Mouse (Mus musculus): ENCODE measurements around the gene Glp1r. TPM values are rescaled to one million over a fixed set of nuclear protein-coding genes. Genes with fewer than 3 reads are reported as not detected.

Gene Glp1r
- not detected in 2 replicates for polyA plus RNA-seq (2012; ENCODE audit: insufficient read depth, low replicate concordance)

DNA sequence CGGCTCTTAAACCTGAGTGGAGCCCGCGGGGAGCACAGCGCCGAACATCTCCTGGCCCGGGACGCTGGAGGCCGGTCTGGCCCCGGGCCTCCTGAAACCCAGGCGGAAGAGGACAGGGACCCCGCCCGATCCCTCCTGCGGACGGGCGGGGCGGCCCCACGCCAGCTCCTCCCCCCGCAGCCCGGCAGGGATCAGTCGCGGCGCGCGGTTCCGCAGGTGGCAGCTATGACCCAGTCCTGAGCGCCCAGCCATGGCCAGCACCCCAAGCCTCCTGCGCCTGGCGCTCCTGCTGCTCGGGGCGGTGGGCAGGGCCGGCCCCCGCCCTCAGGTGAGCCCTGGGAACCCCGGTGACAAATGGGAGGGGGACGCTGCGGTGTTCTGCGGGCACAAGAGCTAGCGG is at the start of gene Glp1r:
Gene Glp1r (plus strand): TSS at position 191 of the 400 bp plus-strand sequence.
- peak within 1 kb of the TSS; percentile 84 for H3K4me3 ChIP-seq (replicated peaks)
- H3K36me3 ChIP-seq (replicated peaks; ENCODE audit: low read length), result no peaks in the 10 kb centered on the region
- H3K27me3 ChIP-seq (replicated peaks), result peaks cover 80% of the 10 kb centered on the region
- H3K9me3 ChIP-seq, result peaks cover 31% of the 10 kb centered on the region
- TF ChIP-seq GATA1 (IDR thresholded peaks at IDR 0.05; ENCODE audit: borderline replicate concordance, low read length) (no peak), FLI1 (IDR thresholded peaks at IDR 0.05; ENCODE audit: low read length) (no peak)
- H3K4me1 ChIP-seq, result peaks cover 27% of the 10 kb centered on the region

DNA sequence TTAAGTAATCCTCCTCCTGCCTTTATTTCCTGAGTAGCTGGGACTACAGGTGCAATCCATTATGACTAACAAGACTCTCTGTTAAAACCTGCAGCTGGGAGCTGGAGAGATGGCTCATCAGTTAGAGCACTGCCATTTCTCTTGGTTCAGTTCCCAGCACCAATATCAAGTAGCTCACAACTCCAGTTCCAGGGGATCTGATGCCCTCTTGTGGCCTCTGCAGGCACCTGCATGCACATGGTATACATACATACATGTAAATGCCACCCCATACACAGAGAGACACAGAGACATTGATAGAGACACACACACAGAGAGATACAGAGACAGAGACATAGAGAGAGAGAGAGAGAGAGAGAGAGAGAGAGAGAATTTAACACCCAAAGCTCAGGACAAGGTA is 49.3 kb upstream of the Glp1r start:
- Histone ChIP-seq H3K36me3 (replicated peaks; ENCODE audit: low read length) (no peaks in the 10 kb centered on the region), H3K4me3 (replicated peaks) (no peak overlapping the region), H3K4me1 (peaks cover 3% of the 10 kb centered on the region; the same call in 1 of the 2 replicates), H3K9me3 (peaks cover 38% of the 10 kb centered on the region), H3K27me3 (replicated peaks) (peaks cover 5% of the 10 kb centered on the region)
- TF ChIP-seq FLI1 (IDR thresholded peaks at IDR 0.05; ENCODE audit: low read length), result no peak
- no peak for TF ChIP-seq GATA1 (IDR thresholded peaks at IDR 0.05; ENCODE audit: borderline replicate concordance, low read length)

DNA sequence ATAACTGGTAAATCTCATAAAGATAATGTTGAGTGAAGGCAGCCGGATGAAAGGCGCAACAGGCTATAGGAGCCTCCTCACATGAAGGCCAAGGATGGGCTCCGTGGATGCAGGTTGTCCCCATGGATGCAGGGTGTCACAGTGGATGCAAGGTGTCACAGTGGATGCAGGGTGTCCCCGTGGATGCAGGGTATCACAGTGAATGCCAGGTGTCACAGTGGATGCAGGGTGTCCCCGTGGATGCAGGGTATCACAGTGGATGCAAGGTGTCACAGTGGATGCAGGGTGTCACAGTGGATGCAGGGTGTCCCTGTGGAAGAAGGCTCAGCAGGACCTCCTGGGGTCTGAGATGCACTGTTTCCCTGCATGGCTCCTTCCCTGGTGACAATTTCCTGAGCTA is 44.3 kb upstream of the Glp1r start:
- H3K9me3 ChIP-seq, result peaks cover 22% of the 10 kb centered on the region
- H3K27me3 ChIP-seq (replicated peaks), result peaks cover 2% of the 10 kb centered on the region
- peaks cover 13% of the 10 kb centered on the region for H3K4me1 ChIP-seq
- H3K4me3 ChIP-seq (replicated peaks), result peak overlapping the region; percentile 44
- no peaks in the 10 kb centered on the region for H3K36me3 ChIP-seq (replicated peaks; ENCODE audit: low read length)
- TF ChIP-seq GATA1 (IDR thresholded peaks at IDR 0.05; ENCODE audit: borderline replicate concordance, low read length) (no peak), FLI1 (IDR thresholded peaks at IDR 0.05; ENCODE audit: low read length) (no peak)

DNA sequence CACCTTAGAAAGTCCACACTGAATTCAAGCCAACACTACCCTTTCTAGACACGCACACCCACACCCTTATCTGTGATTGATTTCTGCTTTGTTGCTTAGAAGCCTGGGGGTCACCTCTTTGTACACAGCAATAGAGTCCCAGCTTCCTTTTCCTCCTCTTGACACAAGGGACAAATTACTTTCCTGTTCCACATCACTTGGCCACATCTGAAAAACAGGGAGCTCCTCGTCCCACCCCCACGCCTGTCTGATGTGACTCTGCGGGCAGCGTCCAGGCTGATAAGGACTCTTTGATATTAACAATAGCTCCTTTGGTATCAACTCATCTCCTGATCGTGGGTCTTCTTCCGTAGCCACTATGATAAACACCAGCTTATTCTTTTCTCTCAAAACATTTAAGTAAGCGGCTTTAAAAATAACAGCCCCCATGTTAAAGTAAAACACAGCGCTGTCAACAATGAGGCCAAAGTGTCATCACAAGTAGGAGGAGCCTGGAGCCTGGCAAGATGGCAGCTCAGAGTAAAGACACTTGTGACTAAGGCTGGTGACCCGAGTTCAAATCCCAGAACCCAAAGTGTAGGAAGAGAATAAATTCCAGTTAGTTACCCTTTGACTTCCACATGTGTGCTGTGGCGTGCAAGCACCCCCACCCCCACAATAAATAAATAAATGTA is 42.9 kb upstream of the Glp1r start:
- Histone ChIP-seq H3K4me1 (peaks cover 16% of the 10 kb centered on the region), H3K9me3 (peaks cover 12% of the 10 kb centered on the region), H3K36me3 (replicated peaks; ENCODE audit: low read length) (no peaks in the 10 kb centered on the region), H3K27me3 (replicated peaks) (peaks cover 2% of the 10 kb centered on the region), H3K4me3 (replicated peaks) (no peak overlapping the region)
- TF ChIP-seq FLI1 (IDR thresholded peaks at IDR 0.05; ENCODE audit: low read length) (no peak), GATA1 (IDR thresholded peaks at IDR 0.05; ENCODE audit: borderline replicate concordance, low read length) (no peak)

DNA sequence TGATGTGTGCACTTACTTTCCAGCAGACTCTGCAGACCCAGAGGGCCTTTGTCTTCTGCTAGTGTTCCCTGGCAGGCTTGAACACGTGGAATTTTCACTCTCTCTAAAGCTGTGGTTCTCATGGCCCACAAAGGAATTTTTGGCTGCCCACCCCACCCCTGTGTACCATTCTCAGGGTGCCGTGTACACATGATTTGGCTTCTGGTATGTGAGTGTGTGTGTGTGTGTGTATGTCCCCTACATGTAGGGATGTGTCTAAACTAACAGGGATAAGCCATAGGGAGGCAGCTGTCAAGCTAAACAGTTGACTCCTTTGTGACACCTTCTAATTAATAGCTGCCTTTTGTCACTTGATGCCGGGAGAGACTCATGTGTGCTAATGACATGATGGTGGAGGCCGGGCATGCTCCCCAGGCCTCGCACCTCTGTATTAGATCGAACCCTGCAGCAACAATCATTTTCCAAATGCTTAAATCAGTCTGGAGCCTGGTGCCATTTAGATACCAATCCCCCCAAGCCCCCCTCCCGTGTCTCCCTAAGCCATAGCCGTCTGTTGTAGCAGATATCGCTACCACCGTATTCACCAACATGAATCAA is 41.5 kb upstream of the Glp1r start:
- Histone ChIP-seq H3K9me3 (peaks cover 12% of the 10 kb centered on the region), H3K4me3 (replicated peaks) (peak overlapping the region; percentile 7), H3K27me3 (replicated peaks) (no peaks in the 10 kb centered on the region), H3K36me3 (replicated peaks; ENCODE audit: low read length) (no peaks in the 10 kb centered on the region), H3K4me1 (peaks cover 19% of the 10 kb centered on the region)
- TF ChIP-seq GATA1 (IDR thresholded peaks at IDR 0.05; ENCODE audit: borderline replicate concordance, low read length), result no peak
- TF ChIP-seq FLI1 (IDR thresholded peaks at IDR 0.05; ENCODE audit: low read length), result no peak

DNA sequence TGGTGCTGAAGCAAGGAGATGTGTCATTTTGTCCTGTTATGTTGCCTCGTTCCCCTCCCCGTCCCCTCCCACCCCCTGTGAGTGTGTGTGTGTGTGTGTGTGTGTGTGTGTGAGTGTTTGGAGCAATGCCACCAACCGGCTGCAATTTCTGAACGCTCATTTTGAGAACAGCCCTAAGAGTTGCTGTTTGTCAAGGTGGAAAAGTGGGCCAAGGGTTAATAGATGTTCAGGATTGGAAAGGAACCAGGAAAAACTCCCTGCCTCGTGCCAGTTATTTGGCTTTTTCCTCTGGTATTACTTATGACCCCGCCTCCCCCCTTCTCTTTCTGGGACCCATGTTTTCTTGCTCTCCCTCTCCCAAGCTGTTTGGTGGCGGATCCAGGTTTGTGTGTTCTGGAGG is 41.0 kb upstream of the Glp1r start:
- Histone ChIP-seq H3K4me3 (replicated peaks) (no peak overlapping the region), H3K4me1 (peaks cover 19% of the 10 kb centered on the region), H3K36me3 (replicated peaks; ENCODE audit: low read length) (no peaks in the 10 kb centered on the region), H3K27me3 (replicated peaks) (no peaks in the 10 kb centered on the region), H3K9me3 (peaks cover 12% of the 10 kb centered on the region)
- no peak for TF ChIP-seq FLI1 (IDR thresholded peaks at IDR 0.05; ENCODE audit: low read length)
- no peak for TF ChIP-seq GATA1 (IDR thresholded peaks at IDR 0.05; ENCODE audit: borderline replicate concordance, low read length)

DNA sequence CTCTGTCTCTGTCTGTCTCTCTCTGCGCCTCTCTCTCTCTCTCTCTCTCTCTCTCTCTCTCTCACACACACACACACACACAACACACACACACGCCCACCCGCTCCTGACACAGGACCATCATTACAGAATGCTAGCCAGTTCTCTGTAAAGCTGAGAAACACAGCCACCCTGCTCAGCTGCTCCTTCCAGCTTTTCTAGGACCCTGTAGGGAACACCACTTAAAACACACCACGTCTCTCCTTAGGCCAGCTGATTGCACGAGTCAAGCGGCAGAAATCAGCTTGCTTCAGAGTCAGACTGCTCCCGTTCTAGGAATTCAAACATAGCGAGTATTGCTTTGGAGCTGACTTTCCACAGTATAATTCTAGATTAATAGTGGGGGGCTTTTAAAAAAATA is 35.3 kb upstream of the Glp1r start:
- TF ChIP-seq GATA1 (IDR thresholded peaks at IDR 0.05; ENCODE audit: borderline replicate concordance, low read length), result no peak
- no peak for TF ChIP-seq FLI1 (IDR thresholded peaks at IDR 0.05; ENCODE audit: low read length)
- H3K27me3 ChIP-seq (replicated peaks), result no peaks in the 10 kb centered on the region
- peaks cover 14% of the 10 kb centered on the region for H3K4me1 ChIP-seq
- H3K36me3 ChIP-seq (replicated peaks; ENCODE audit: low read length), result no peaks in the 10 kb centered on the region
- no peak overlapping the region for H3K4me3 ChIP-seq (replicated peaks)
- H3K9me3 ChIP-seq, result peaks cover 6% of the 10 kb centered on the region

DNA sequence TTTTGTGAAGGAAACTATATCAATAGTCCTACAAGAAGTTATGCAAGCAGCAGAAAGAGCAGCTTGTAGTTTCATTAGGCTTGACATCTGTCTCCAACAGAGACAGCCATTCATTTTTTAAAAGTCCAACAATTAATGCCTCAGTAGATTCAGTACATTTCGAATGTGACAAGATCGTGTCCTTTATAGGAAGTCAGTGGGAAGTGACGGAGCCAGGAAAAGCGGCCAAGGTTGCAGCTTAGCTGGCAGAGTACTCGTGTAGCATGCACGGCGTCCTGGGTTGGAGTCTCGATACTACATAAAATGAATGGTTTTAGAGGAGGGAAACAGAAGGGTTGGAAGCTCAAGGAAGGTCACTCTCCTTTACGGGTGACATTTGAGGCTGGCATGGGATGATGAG is 34.7 kb upstream of the Glp1r start:
- no peak overlapping the region for H3K4me3 ChIP-seq (replicated peaks)
- no peaks in the 10 kb centered on the region for H3K36me3 ChIP-seq (replicated peaks; ENCODE audit: low read length)
- H3K4me1 ChIP-seq, result peaks cover 7% of the 10 kb centered on the region
- TF ChIP-seq GATA1 (IDR thresholded peaks at IDR 0.05; ENCODE audit: borderline replicate concordance, low read length) (no peak), FLI1 (IDR thresholded peaks at IDR 0.05; ENCODE audit: low read length) (no peak)
- H3K27me3 ChIP-seq (replicated peaks), result no peaks in the 10 kb centered on the region
- peaks cover under 1% of the 10 kb centered on the region for H3K9me3 ChIP-seq

DNA sequence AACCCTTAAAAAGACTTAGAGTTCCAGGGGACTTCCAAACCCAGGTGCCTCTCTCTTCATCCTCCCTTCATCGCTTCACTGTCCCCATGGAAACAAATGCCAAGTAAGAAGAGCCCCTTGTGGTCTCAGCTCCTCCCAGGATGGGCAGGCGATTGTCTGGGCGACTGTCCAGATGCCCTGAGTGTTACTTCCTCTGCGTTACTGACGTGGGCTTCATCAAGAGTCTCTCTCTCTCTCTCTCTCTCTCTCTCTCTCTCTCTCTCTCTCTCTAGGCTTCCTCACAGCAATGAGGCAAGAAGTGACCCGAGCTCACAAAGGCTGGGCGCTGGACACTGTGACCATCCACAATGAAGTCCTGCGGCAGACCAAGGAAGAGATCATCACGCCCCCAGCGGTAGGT is 30.6 kb upstream of the Glp1r start:
- TF ChIP-seq FLI1 (IDR thresholded peaks at IDR 0.05; ENCODE audit: low read length), result no peak
- TF ChIP-seq GATA1 (IDR thresholded peaks at IDR 0.05; ENCODE audit: borderline replicate concordance, low read length), result no peak
- Histone ChIP-seq H3K36me3 (replicated peaks; ENCODE audit: low read length) (no peaks in the 10 kb centered on the region), H3K9me3 (peaks cover 28% of the 10 kb centered on the region), H3K4me3 (replicated peaks) (no peak overlapping the region), H3K4me1 (no peaks in the 10 kb centered on the region), H3K27me3 (replicated peaks) (no peaks in the 10 kb centered on the region)

DNA sequence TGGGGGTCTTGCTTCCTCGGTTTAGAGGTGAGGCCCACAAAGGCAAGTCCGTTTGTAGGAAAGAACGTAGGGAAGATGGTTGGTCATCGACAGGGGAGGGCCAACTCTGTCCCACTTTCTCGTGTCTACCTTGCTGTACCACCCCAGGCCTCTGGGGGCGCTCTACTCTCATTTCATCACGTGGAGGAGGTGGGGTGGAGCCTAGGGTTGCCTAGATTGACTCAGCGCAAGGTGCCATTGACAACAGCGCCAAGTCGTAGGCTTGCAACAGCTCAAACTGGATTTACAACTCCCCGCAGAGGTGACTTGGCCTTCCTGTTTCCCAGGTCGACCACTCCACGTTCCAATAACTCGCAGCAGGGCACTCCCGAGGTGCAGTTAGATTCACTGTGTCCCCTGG is 27.3 kb upstream of the Glp1r start:
- TF ChIP-seq FLI1 (IDR thresholded peaks at IDR 0.05; ENCODE audit: low read length) (no peak), GATA1 (IDR thresholded peaks at IDR 0.05; ENCODE audit: borderline replicate concordance, low read length) (no peak)
- Histone ChIP-seq H3K27me3 (replicated peaks) (no peaks in the 10 kb centered on the region), H3K4me1 (peaks cover 9% of the 10 kb centered on the region), H3K9me3 (peaks cover 53% of the 10 kb centered on the region), H3K4me3 (replicated peaks) (no peak overlapping the region), H3K36me3 (replicated peaks; ENCODE audit: low read length) (no peaks in the 10 kb centered on the region)

Measured in megakaryocyte, embryonic 14.5 days (primary cell).